Mouse (Mus musculus): ENCODE measurements around the gene Ccdc85b. TPM values are rescaled to one million over a fixed set of nuclear protein-coding genes. Genes with fewer than 3 reads are reported as not detected.
"Not testable (repeated sequence)": the region's sequence is repeated elsewhere in the genome, so short reads cannot be mapped to it uniquely, and the experiment has no call there.

Ccdc85b gene
- 9.0 and 9.9 TPM in 2 replicates for polyA plus RNA-seq (2015; fragmentation: Nextera tagmentation; extraction: Ambion mirVana)

DNA sequence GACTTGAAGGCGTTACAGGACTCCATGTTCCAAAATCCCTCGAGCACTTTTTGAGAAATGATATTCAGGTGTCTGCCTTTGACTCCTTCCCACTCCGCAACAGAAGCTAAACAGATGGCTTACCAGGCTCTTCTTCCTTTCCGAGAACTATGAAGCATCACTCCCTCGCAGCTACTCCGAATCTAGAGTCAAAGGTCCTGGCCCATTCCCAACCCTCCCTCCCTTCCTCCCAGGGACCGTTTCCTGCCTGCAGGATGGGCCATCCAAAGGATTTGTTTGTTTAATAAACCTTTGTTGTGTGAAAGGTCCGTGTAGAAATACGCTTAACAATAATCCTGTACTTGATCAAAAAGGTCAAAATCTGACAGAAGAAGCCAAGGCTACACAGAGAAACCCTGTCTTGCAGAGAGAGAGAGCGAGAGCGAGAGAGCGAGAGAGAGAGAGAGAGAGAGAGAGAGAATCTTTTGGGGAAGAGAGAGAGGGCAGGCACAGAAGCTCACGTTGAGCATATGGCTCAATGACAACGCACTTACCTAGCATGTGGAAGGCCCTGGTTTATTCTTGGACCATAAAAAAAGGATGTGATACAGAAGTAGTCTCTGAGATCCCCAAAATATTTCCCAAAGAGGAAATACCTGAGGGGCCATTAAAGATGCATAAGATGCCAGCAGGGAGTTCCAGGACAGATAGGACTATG lies at the start of gene Ccdc85b:
Gene Ccdc85b, minus strand, starts transcription at position 149 of the 697 bp plus-strand sequence.
- Histone ChIP-seq H3K27ac (peak within 1 kb of the TSS; percentile 88), H3K4me2 (peak within 1 kb of the TSS; percentile 94), H3K4me3 (peak within 1 kb of the TSS; percentile 64), H3K9me3 (replicated peaks) (no peaks in the 10 kb centered on the region), H3K9ac (peak within 1 kb of the TSS; percentile 80), H3K27me3 (no peaks in the 10 kb centered on the region), H3K4me1 (replicated peaks) (peaks cover 47% of the 10 kb centered on the region), H3K36me3 (peaks cover 5% of the 10 kb centered on the region)
- no peak for ATAC-seq (replicated peaks; ENCODE audit: insufficient number of reproducible peaks, insufficient read depth, low FRiP score, low read depth)
- WGBS = 16% methylated on average over 14 of the region's 14 CpGs

DNA sequence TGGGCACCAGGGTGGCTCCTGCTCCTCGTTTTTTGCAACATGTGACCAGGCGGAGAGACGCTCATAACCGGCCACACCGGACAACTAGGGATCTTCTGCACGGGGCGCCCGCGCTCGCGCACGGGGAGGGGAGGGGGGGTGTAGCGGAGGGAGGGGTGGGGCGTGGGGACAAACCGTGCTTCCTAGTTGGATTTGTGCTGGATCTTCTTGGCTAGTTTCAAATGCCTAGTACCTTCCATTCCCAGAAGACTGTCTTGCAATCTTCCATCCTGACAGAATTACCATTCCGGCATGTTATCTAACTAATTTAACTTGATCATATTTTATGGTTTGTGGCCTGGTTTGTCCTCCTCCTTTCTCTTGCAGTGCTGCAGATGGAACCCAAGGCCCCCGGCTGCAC lies 46.0 kb upstream of the Ccdc85b start, which contains the start of gene 1700020D05Rik:
Gene 1700020D05Rik, minus strand, starts transcription at position 101 of the 400 bp plus-strand sequence.
- Histone ChIP-seq H3K9me3 (replicated peaks) (no peaks in the 10 kb centered on the region), H3K4me2 (no peak within 1 kb of the TSS), H3K9ac (no peak within 1 kb of the TSS), H3K27me3 (no peaks in the 10 kb centered on the region), H3K36me3 (no peaks in the 10 kb centered on the region), H3K4me1 (replicated peaks) (no peaks in the 10 kb centered on the region), H3K4me3 (no peak within 1 kb of the TSS), H3K27ac (no peak within 1 kb of the TSS)
- no peak for ATAC-seq (replicated peaks; ENCODE audit: insufficient number of reproducible peaks, insufficient read depth, low FRiP score, low read depth)
- WGBS = 50% methylated on average over 17 of the region's 17 CpGs

- peaks cover 24% of the 10 kb centered on the region for H3K36me3 ChIP-seq
- H3K4me2 ChIP-seq = no peak overlapping the region
- no peak overlapping the region for H3K4me3 ChIP-seq
- H3K27me3 ChIP-seq = no peaks in the 10 kb centered on the region
- WGBS = 84% methylated on average over 2 of the region's 2 CpGs
- no peak for ATAC-seq (replicated peaks; ENCODE audit: insufficient number of reproducible peaks, insufficient read depth, low FRiP score, low read depth)
- no peaks in the 10 kb centered on the region for H3K4me1 ChIP-seq (replicated peaks)
- no peak overlapping the region for H3K9ac ChIP-seq
- H3K27ac ChIP-seq = no peak overlapping the region
- H3K9me3 ChIP-seq (replicated peaks) = no peaks in the 10 kb centered on the region
These were observed 42.7 kb upstream of the Ccdc85b start for GRCm38 (mm10) chr19:5500330-5500875.

- no peaks in the 10 kb centered on the region for H3K27me3 ChIP-seq
- H3K36me3 ChIP-seq = peaks cover 51% of the 10 kb centered on the region
- H3K27ac ChIP-seq = no peak overlapping the region
- 83% methylated on average over 16 of the region's 16 CpGs for WGBS
- H3K4me2 ChIP-seq = no peak overlapping the region
- peaks cover 20% of the 10 kb centered on the region for H3K4me1 ChIP-seq (replicated peaks)
- no peaks in the 10 kb centered on the region for H3K9me3 ChIP-seq (replicated peaks)
- no peak overlapping the region for H3K9ac ChIP-seq
- no peak for ATAC-seq (replicated peaks; ENCODE audit: insufficient number of reproducible peaks, insufficient read depth, low FRiP score, low read depth)
- H3K4me3 ChIP-seq = no peak overlapping the region
These were observed 38.3 kb upstream of the Ccdc85b start for GRCm38 (mm10) chr19:5496052-5496370.

- H3K4me2 ChIP-seq = no peak overlapping the region
- WGBS = 81% methylated on average over 12 of the region's 12 CpGs
- H3K27me3 ChIP-seq = no peaks in the 10 kb centered on the region
- H3K4me1 ChIP-seq (replicated peaks) = peaks cover 20% of the 10 kb centered on the region
- H3K27ac ChIP-seq = no peak overlapping the region
- ATAC-seq (replicated peaks; ENCODE audit: insufficient number of reproducible peaks, insufficient read depth, low FRiP score, low read depth) = no peak
- no peaks in the 10 kb centered on the region for H3K9me3 ChIP-seq (replicated peaks)
- H3K36me3 ChIP-seq = peaks cover 51% of the 10 kb centered on the region
- no peak overlapping the region for H3K4me3 ChIP-seq
- no peak overlapping the region for H3K9ac ChIP-seq
These were observed 37.8 kb upstream of the Ccdc85b start for GRCm38 (mm10) chr19:5495353-5496051.

GRCm38 (mm10) chr19:5494314-5494713 lies 36.6 kb upstream of the Ccdc85b start:
- Histone ChIP-seq H3K27me3 (no peaks in the 10 kb centered on the region), H3K4me2 (no peak overlapping the region), H3K27ac (no peak overlapping the region), H3K9ac (no peak overlapping the region), H3K36me3 (peaks cover 51% of the 10 kb centered on the region), H3K9me3 (replicated peaks) (no peaks in the 10 kb centered on the region), H3K4me1 (replicated peaks) (peaks cover 25% of the 10 kb centered on the region), H3K4me3 (no peak overlapping the region)
- WGBS = 88% methylated on average over 3 of the region's 3 CpGs
- no peak for ATAC-seq (replicated peaks; ENCODE audit: insufficient number of reproducible peaks, insufficient read depth, low FRiP score, low read depth)

DNA sequence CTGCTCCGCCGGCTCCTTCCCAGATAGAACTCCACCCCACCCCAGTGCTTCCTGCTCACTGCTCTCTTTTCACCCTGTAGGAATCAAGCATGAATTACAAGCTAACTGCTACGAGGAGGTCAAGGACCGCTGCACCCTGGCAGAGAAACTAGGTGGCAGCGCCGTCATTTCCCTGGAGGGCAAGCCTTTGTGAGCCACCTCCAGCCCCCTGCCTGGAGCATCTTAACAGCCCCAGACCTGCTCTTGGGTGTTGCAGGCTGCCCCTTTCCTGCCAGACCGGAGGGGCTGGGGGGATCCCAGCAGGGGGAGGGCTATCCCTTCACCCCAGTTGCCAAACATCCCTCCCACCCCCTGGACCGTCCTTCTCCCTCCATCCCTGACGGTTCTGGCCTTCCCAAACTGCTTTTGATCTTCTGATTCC lies 35.6 kb upstream of the Ccdc85b start:
- ATAC-seq (replicated peaks; ENCODE audit: insufficient number of reproducible peaks, insufficient read depth, low FRiP score, low read depth); H3K27me3 ChIP-seq; H3K9me3 ChIP-seq (replicated peaks); H3K4me3 ChIP-seq; H3K27ac ChIP-seq; H3K9ac ChIP-seq; H3K4me2 ChIP-seq: not testable (repeated sequence)
- 65% methylated on average over 9 of the region's 9 CpGs for WGBS
- peaks cover 51% of the 10 kb centered on the region for H3K36me3 ChIP-seq
- H3K4me1 ChIP-seq (replicated peaks) = peaks cover 29% of the 10 kb centered on the region

DNA sequence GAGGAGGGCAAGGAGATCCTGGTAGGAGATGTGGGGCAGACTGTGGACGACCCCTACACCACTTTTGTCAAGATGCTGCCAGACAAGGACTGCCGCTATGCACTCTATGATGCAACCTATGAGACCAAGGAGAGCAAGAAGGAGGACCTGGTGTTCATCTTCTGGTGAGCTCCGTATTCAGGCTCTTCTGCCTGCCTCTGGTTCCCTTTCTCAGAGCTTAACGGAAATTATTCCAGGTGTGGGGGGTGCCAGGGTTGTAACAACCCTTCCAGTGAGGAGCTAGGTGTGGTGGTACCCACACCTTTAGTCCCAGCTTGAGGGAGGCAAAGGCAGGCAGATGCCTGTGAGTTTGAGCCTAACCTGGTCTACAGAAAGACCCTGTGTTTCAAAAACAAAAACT lies 34.9 kb upstream of the Ccdc85b start:
- Histone ChIP-seq H3K9me3 (replicated peaks) (no peaks in the 10 kb centered on the region), H3K27me3 (no peaks in the 10 kb centered on the region), H3K4me3 (0 out of 2 replicates have a peak overlapping the region, but pooled peaks have one; percentile 96), H3K4me2 (no peak overlapping the region), H3K9ac (0 out of 2 replicates have a peak overlapping the region, but pooled peaks have one; percentile 9), H3K36me3 (peaks cover 50% of the 10 kb centered on the region), H3K4me1 (replicated peaks) (peaks cover 29% of the 10 kb centered on the region), H3K27ac (no peak overlapping the region)
- WGBS = 76% methylated on average over 4 of the region's 4 CpGs
- ATAC-seq (replicated peaks; ENCODE audit: insufficient number of reproducible peaks, insufficient read depth, low FRiP score, low read depth) = no peak

DNA sequence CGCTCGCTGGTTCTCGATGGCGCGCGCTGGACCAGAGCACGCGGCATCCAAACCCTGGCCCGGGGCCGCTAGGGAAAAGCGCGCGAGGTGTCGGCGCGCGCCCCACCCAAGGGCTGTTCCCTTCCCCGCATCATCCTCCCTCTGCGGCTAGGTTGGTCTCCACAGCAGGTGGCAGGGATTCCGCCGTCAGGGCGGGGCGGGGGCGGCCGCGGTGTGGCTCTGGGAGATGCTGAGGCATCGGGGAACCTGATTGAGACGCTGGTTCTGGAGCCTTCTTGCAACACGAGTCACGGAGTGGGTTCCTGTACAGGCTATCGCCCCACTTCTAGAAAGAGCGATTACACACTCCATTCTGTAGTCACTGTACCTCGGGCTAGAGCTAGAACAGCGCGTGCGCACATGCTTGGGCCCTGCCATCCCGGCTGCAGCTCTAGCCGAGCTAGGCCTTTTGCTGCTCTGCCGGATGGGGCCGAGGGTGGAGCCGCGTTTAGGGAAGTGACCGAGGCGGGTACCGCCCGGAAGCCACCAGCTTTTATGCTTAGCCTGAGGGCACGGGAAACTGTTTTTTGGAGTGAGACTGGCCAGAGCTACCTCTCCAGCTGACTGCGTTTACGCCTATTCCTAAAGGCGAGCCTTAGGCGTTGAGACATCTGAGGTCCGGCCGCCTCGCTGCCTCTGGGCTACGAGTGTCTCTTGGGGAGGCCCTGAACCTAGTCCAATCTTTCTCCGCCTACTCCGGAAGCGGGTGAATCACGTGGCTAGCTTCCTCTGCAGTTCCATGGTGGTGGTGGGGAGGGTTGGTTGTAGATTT lies 33.4 kb upstream of the Ccdc85b start:
- peak overlapping the region; percentile 100 for H3K27ac ChIP-seq
- WGBS = under 1% methylated on average over 59 of the region's 59 CpGs
- H3K27me3 ChIP-seq = no peaks in the 10 kb centered on the region
- no peaks in the 10 kb centered on the region for H3K9me3 ChIP-seq (replicated peaks)
- H3K4me1 ChIP-seq (replicated peaks) = peaks cover 45% of the 10 kb centered on the region
- peak overlapping the region; percentile 86 for H3K4me2 ChIP-seq
- H3K36me3 ChIP-seq = peaks cover 37% of the 10 kb centered on the region
- peak overlapping the region; percentile 97 for H3K9ac ChIP-seq
- 0 out of 2 replicates have a peak, but pooled peaks have one; percentile 8 for ATAC-seq (replicated peaks; ENCODE audit: insufficient number of reproducible peaks, insufficient read depth, low FRiP score, low read depth)
- H3K4me3 ChIP-seq = peak overlapping the region; percentile 96

GRCm38 (mm10) chr19:5490313-5490897 lies 32.7 kb upstream of the Ccdc85b start, which contains the start of gene Cfl1:
Cfl1 (plus strand) TSS chr19:5490455.
- peak; percentile 64 for ATAC-seq (replicated peaks; ENCODE audit: insufficient number of reproducible peaks, insufficient read depth, low FRiP score, low read depth)
- Histone ChIP-seq H3K9me3 (replicated peaks) (no peaks in the 10 kb centered on the region), H3K4me2 (peak within 1 kb of the TSS; percentile 86), H3K4me1 (replicated peaks) (peaks cover 48% of the 10 kb centered on the region), H3K9ac (peak within 1 kb of the TSS; percentile 97), H3K27ac (peak within 1 kb of the TSS; percentile 100), H3K27me3 (no peaks in the 10 kb centered on the region), H3K36me3 (peaks cover 36% of the 10 kb centered on the region), H3K4me3 (peak within 1 kb of the TSS; percentile 96)
- under 1% methylated on average over 61 of the region's 62 CpGs for WGBS

All from heart, embryonic 15.5 days (tissue).